Mouse (Mus musculus) heart, postnatal 0 days (tissue): Measurements from ENCODE around the gene Pam. TPM values are rescaled to one million over a fixed set of nuclear protein-coding genes. Genes with fewer than 3 reads are reported as not detected.
A peak's percentile ranks its signal among the peaks of the same experiment; 100 is the strongest.

ENCODE experiments used
- ATAC-seq: fragments of 200-750 bp; cut with Nextera tagmentation; 2 replicates; pipeline ENCODE4 v1.8.0; 2017; ENCODE audit warnings: low read depth, moderate number of reproducible peaks, moderate library complexity; ENCODE audit not compliant: insufficient read depth
- DNase-seq: peaks from one replicate; pipeline ENCODE4 v3.0.0-alpha.2; 2016; ENCODE audit warnings: low spot score
- H3K27ac ChIP-seq: fragments of 300-500 bp; sonication (generic); 2 replicates; pipeline ENCODE4 v1.5.1; 2014; ENCODE audit warnings: low read depth, mild to moderate bottlenecking
- H3K27me3 ChIP-seq: fragments of 300-500 bp; sonication (generic); 2 replicates; pipeline ENCODE4 v1.6.1; 2014; ENCODE audit warnings: low read length, mixed read lengths; ENCODE audit not compliant: control insufficient read depth, insufficient read depth
- H3K36me3 ChIP-seq: fragments of 300-500 bp; sonication (generic); replicated peaks from 2 replicates; pipeline ENCODE4 v1.6.1; 2014; ENCODE audit warnings: low read length, mixed read lengths; ENCODE audit not compliant: control insufficient read depth, insufficient read depth
- H3K4me1 ChIP-seq: fragments of 300-500 bp; sonication (generic); 2 replicates; pipeline ENCODE4 v1.6.1; 2014; ENCODE audit warnings: antibody characterized with exemption; ENCODE audit not compliant: control insufficient read depth, insufficient read depth
- H3K4me2 ChIP-seq: fragments of 300-500 bp; sonication (generic); 2 replicates; pipeline ENCODE4 v1.6.1; 2014; ENCODE audit warnings: low read depth, mild to moderate bottlenecking, low read length, moderate library complexity
- H3K4me3 ChIP-seq: fragments of 300-500 bp; sonication (generic); 2 replicates; pipeline ENCODE4 v1.5.1; 2014; ENCODE audit warnings: low read depth, low read length
- H3K9ac ChIP-seq: fragments of 300-500 bp; sonication (generic); replicated peaks from 2 replicates; pipeline ENCODE4 v1.6.1; 2014; ENCODE audit warnings: low read depth, low read length, mixed read lengths
- H3K9me3 ChIP-seq: fragments of 300-500 bp; sonication (generic); replicated peaks from 2 replicates; pipeline ENCODE4 v1.6.1; 2016; ENCODE audit warnings: low read length; ENCODE audit not compliant: control insufficient read depth
- CTCF ChIP-seq: IDR thresholded peaks from 2 replicates; pipeline ENCODE4 v1.5.1; 2016; ENCODE audit warnings: antibody characterized with exemption, control low read depth, low read depth
- EP300 ChIP-seq: IDR thresholded peaks from 2 replicates; pipeline ENCODE4 v1.6.1; 2016; ENCODE audit warnings: antibody characterized with exemption, low read depth
- WGBS: fragments of 180-500 bp; shearing (Covaris S2); extraction: QIAGEN DNeasy Blood & Tissue Kit; methylation state at CpG from one replicate; pipeline ENCODE4 v1.1.7; 2014; 5-methylcytosine and 5-hydroxymethylcytosine counted together
- polyA plus RNA-seq: library from polyadenylated mRNA; unstranded; fragments of >200 nt; fragmentation: Nextera tagmentation; extraction: Ambion mirVana; gene quantifications from 2 replicates; pipeline ENCODE4 v1.2.1, GENCODE M21; 2015
- total RNA-seq: library from RNA; depleted of rRNA; stranded (reverse); fragments of >200 nt; gene quantifications from 2 replicates; pipeline ENCODE4 v1.2.3, GENCODE M21; 2014; ENCODE audit warnings: low replicate concordance

Pam gene
- total and polyA plus RNA-seq, 2 experiments from 2014 or later, result 804 to 1,082 TPM

DNA sequence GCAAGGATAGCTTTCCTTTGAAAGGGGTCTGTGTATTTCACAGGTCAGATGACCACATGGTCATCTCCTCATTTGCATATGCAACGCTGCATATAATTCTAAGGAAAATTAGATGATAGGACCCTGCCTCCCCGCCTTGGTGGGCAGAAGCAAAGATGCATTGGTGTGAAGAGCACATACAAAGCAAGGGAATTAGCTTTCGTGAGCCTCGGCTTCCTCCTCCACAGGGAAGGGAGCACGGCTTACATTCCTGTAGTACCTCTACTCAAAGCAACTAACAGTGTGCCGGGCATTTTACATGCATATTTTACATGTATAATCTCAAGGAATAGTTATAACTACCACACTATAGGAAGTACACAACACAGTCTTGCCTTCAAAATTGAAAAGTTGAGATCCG is 16.7 kb downstream of the Pam start:
- DNase-seq (no peak), ATAC-seq (no peak)
- WGBS, result 90% methylated on average over 7 of the region's 7 CpGs

DNA sequence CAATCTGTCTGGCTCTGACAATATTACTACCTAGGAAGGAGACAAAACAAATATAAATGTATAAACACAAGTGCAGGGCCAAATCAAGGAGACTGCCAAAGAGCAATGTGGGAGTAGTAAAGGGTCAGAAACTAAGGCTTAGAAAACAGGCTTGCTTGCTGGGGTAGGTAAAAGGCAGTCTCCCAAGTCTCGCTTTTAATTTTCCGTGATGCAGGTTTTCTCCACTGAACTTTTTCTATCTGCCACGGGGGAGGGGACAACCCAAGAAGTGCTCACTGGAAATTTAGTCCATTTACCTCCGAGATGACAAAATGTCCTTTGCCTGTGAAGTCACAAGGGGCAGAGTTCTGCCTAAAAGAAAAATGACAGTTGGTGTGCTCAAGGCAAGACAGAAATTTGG is 21.6 kb downstream of the Pam start:
- ATAC-seq (no peak), DNase-seq (no peak)
- no peaks in the 10 kb centered on the region; the same call in 1 of the 2 replicates for H3K4me1 ChIP-seq
- no peak overlapping the region for H3K4me2 ChIP-seq
- H3K9me3 ChIP-seq, result no peaks in the 10 kb centered on the region
- TF ChIP-seq CTCF (no peak), EP300 (no peak)
- H3K27me3 ChIP-seq, result no peaks in the 10 kb centered on the region
- no peak overlapping the region for H3K27ac ChIP-seq
- 65% methylated on average over 4 of the region's 4 CpGs for WGBS
- no peaks in the 10 kb centered on the region for H3K36me3 ChIP-seq
- H3K9ac ChIP-seq, result no peak overlapping the region
- H3K4me3 ChIP-seq, result no peak overlapping the region

More for the DNA sequence above, 16.7 kb downstream of the Pam start:
- TF ChIP-seq CTCF, result no peak
- no peak for TF ChIP-seq EP300
- no peak overlapping the region for H3K4me3 ChIP-seq
- no peak overlapping the region for H3K27ac ChIP-seq
- H3K4me1 ChIP-seq, result peaks cover 20% of the 10 kb centered on the region
- H3K4me2 ChIP-seq, result no peak overlapping the region
- no peaks in the 10 kb centered on the region for H3K27me3 ChIP-seq
- H3K36me3 ChIP-seq, result no peaks in the 10 kb centered on the region
- H3K9me3 ChIP-seq, result no peaks in the 10 kb centered on the region
- H3K9ac ChIP-seq, result no peak overlapping the region

- Histone ChIP-seq H3K27me3 (no peaks in the 10 kb centered on the region), H3K36me3 (no peaks in the 10 kb centered on the region), H3K4me3 (no peak overlapping the region), H3K9me3 (no peaks in the 10 kb centered on the region), H3K4me2 (no peak overlapping the region), H3K27ac (no peak overlapping the region), H3K4me1 (no peaks in the 10 kb centered on the region; the same call in 1 of the 2 replicates), H3K9ac (no peak overlapping the region)
- ATAC-seq (no peak), DNase-seq (no peak)
- no peak for TF ChIP-seq CTCF
- no peak for TF ChIP-seq EP300
- 74% methylated on average over 2 of the region's 2 CpGs for WGBS
These were observed 22.3 kb downstream of the Pam start for GRCm38 (mm10) chr1:98073127-98073526.

- Histone ChIP-seq H3K4me2 (no peak overlapping the region), H3K4me3 (no peak overlapping the region), H3K9me3 (no peaks in the 10 kb centered on the region), H3K27ac (no peak overlapping the region), H3K27me3 (no peaks in the 10 kb centered on the region), H3K4me1 (no peaks in the 10 kb centered on the region; the same call in 1 of the 2 replicates), H3K36me3 (no peaks in the 10 kb centered on the region), H3K9ac (no peak overlapping the region)
- TF ChIP-seq EP300, result no peak
- TF ChIP-seq CTCF, result peak; percentile 36
- no peak for ATAC-seq
- 57% methylated on average over 6 of the region's 6 CpGs for WGBS
- DNase-seq, result peak; percentile 46
These were observed 23.4 kb downstream of the Pam start for GRCm38 (mm10) chr1:98072045-98072444.

DNA sequence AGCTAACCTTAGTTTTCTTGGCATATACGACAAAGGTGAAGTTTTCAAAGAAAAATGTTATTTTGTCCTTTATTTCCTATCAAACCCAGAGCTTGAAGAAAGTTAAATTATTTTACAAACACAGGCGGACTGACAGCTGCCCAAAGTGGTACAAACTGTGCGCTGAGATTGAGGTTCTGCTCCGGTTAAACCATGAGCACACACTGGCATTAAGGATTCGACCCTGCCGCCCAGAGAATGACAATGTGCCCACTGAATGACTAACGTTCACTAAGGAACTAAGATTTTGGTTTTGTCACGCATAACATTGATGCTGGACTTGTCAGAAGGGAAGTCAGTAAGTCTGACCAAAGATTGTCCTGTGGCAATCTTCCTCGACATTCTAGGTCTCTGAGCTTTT is 24.0 kb downstream of the Pam start:
- no peaks in the 10 kb centered on the region for H3K27me3 ChIP-seq
- no peaks in the 10 kb centered on the region for H3K36me3 ChIP-seq
- TF ChIP-seq EP300 (no peak), CTCF (no peak)
- no peak overlapping the region for H3K9ac ChIP-seq
- no peak for DNase-seq
- no peak for ATAC-seq
- 84% methylated on average over 9 of the region's 9 CpGs for WGBS
- no peak overlapping the region for H3K4me2 ChIP-seq
- no peaks in the 10 kb centered on the region for H3K9me3 ChIP-seq
- no peak overlapping the region for H3K4me3 ChIP-seq
- H3K27ac ChIP-seq, result no peak overlapping the region
- H3K4me1 ChIP-seq, result no peaks in the 10 kb centered on the region; the same call in 1 of the 2 replicates

DNA sequence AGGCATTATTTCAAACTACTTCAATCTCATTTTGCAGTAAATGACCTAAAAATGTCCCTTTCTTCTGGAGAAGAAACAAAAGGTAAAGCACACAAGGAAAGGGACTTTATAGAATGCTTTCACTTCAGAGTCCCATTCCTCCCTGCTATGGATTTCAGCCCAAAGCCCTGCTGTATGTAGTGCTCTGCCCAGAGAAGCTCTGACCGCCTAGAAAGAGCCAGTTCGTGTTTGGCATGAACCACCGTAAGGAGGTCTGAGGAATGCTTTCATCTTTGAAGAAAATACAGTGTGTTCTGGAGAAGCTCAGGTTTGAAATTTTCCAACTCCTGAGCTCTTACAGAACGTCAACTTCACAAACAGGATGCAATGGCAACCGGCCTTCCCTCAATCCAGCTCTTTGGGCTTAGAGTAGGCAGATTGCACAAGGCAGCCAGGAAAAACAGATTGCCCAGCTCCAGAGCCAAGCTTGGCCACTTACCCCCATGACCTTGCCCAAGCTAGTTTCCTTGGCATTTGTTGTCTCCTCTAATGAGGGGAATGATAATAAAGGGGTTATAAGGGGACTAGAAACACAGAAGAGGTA is 24.6 kb downstream of the Pam start:
- no peak for ATAC-seq
- H3K4me1 ChIP-seq, result no peaks in the 10 kb centered on the region; the same call in 1 of the 2 replicates
- no peak overlapping the region for H3K4me2 ChIP-seq
- H3K27me3 ChIP-seq, result no peaks in the 10 kb centered on the region
- H3K9me3 ChIP-seq, result no peaks in the 10 kb centered on the region
- 55% methylated on average over 5 of the region's 5 CpGs for WGBS
- H3K27ac ChIP-seq, result 0 out of 2 replicates have a peak overlapping the region, but pooled peaks have one; percentile 7
- no peak overlapping the region for H3K9ac ChIP-seq
- H3K36me3 ChIP-seq, result no peaks in the 10 kb centered on the region
- no peak for DNase-seq
- H3K4me3 ChIP-seq, result no peak overlapping the region
- TF ChIP-seq EP300 (no peak), CTCF (no peak)
